Mouse (Mus musculus): ENCODE measurements around the gene Katnal1.

GRCm38 (mm10) chr5:148972167-148972566 is 43.0 kb upstream of the Katnal1 start:
- TF ChIP-seq CTCF (IDR thresholded peaks at IDR 0.05; ENCODE audit: borderline replicate concordance, insufficient read depth, low read length) = no peak
- no peak for TF ChIP-seq POLR2A (IDR thresholded peaks at IDR 0.05; ENCODE audit: low read depth, low read length)
